Mouse (Mus musculus) hindbrain, embryonic 13.5 days (tissue): ENCODE measurements around the gene Spaca9. TPM values are rescaled to one million over a fixed set of nuclear protein-coding genes. Genes with fewer than 3 reads are reported as not detected.

ENCODE experiments used
- ATAC-seq: fragments of 200-750 bp; cut with Nextera tagmentation; 2 replicates; pipeline ENCODE4 v1.8.0; 2017; ENCODE audit warnings: moderate TSS enrichment; ENCODE audit not compliant: low FRiP score
- H3K27ac ChIP-seq: fragments of 300-500 bp; sonication (generic); 2 replicates; pipeline ENCODE4 v1.5.1; 2015; ENCODE audit warnings: inconsistent platforms, mild to moderate bottlenecking, moderate library complexity
- H3K27me3 ChIP-seq: fragments of 300-500 bp; sonication (generic); 2 replicates; pipeline ENCODE4 v1.6.1; 2015; ENCODE audit warnings: mild to moderate bottlenecking, inconsistent platforms
- H3K36me3 ChIP-seq: fragments of 300-500 bp; sonication (generic); 2 replicates; pipeline ENCODE4 v1.6.1; 2015; ENCODE audit warnings: mild to moderate bottlenecking, inconsistent platforms
- H3K4me1 ChIP-seq: fragments of 300-500 bp; sonication (generic); replicated peaks from 2 replicates; pipeline ENCODE4 v1.6.1; 2015; ENCODE audit warnings: inconsistent platforms
- H3K4me2 ChIP-seq: fragments of 300-500 bp; sonication (generic); 2 replicates; pipeline ENCODE4 v1.6.1; 2015; ENCODE audit warnings: inconsistent platforms, mild to moderate bottlenecking, moderate library complexity
- H3K4me3 ChIP-seq: fragments of 300-500 bp; sonication (generic); 2 replicates; pipeline ENCODE4 v1.5.1; 2015; ENCODE audit warnings: mild to moderate bottlenecking, inconsistent platforms
- H3K9ac ChIP-seq: fragments of 300-500 bp; sonication (generic); 2 replicates; pipeline ENCODE4 v1.6.1; 2015; ENCODE audit warnings: mild to moderate bottlenecking, inconsistent platforms
- H3K9me3 ChIP-seq: fragments of 300-500 bp; sonication (generic); 2 replicates; pipeline ENCODE4 v1.6.1; 2016; ENCODE audit warnings: inconsistent platforms
- WGBS: fragments of 180-500 bp; shearing (Covaris S2); methylation state at CpG from one replicate; pipeline ENCODE4 v1.1.7; 2015; 5-methylcytosine and 5-hydroxymethylcytosine counted together
- polyA plus RNA-seq: library from polyadenylated mRNA; unstranded; fragments of >200 nt; fragmentation: Nextera tagmentation; extraction: Ambion mirVana; gene quantifications from 2 replicates; pipeline ENCODE4 v1.2.1, GENCODE M21; 2015

Gene Spaca9
- 3.8 and 4.0 TPM in 2 replicates for polyA plus RNA-seq

DNA sequence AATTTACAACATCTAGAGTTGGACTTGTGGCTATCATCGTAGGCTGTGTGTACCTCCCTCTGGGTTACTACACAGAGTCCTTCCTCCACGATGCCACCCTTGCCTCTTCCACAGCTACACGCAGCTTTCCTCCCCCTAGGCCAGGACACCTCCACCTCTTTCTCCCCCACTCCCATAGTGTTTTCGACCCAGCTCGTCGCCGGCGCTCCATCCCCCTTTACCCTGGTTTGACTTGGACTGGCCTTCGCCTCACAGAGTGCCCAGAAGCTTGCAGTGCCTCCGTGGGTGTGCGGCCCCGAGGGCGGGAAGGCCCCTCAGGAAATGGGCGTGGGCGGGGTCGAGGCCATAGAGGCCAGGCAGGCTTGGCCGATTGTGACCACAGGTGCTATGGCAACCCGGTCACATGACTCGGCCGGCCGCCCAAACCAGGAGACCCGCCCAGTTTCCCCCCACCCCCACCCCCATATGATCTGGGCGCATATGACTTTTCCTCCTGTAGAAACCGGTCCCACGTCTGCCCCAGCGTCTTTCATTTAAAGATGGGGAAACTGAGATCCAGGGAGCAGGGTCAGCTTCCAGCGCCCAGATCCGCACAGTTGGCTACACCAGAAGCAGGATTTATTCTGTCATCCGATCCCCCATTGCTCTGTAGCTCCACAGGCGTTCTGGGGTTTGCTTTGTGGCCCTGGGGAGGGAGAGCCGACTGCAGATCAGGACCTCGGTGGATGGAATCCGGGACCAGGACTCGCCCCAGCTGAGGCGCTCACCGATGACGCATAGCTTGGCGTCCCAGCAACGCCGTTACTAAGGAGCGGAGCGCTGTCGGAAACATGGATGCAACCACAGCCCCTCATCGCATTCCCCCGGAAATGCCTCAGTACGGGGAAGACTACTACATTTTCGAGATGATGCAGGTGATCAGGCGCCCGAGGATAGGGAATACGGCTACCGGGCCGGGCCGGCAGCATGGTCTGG lies at the start of gene Spaca9, which contains the start of gene Ak8:
Gene Spaca9 (minus strand): TSS at position 367 of the 975 bp plus-strand sequence.
Gene Ak8 (plus strand): TSS at position 804 of the 975 bp plus-strand sequence.
- Histone ChIP-seq H3K27ac (peak within 1 kb of the TSS; percentile 74), H3K36me3 (no peaks in the 10 kb centered on the region), H3K4me3 (peak within 1 kb of the TSS; percentile 65), H3K4me1 (peaks cover 22% of the 10 kb centered on the region), H3K27me3 (peaks cover 23% of the 10 kb centered on the region), H3K9me3 (no peaks in the 10 kb centered on the region), H3K9ac (peak within 1 kb of the TSS; percentile 77), H3K4me2 (peak within 1 kb of the TSS; percentile 93)
- WGBS = 1% methylated on average over 53 of the region's 53 CpGs
- peak; percentile 89 for ATAC-seq

DNA sequence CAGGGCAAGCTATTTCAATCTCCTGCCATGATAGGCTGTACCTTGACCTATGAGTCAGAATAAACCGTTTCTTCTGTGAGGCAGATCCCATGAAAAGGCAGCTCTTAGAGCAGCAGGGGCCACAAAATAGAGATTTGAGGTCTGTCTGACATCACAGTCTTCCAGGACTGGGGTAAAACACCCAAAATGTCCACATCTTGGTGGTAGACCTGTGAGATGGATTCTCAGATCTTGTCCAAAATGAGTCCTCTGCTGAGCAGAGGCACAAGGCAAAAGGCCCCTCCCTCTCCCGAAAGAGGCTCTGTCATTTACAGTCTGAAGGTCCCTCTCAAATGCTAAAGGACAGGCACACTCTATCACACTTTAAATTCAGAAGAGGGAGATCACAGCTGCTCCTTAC lies 48.2 kb upstream of the Spaca9 start:
- Histone ChIP-seq H3K4me1 (peaks cover 37% of the 10 kb centered on the region), H3K9ac (no peak overlapping the region), H3K9me3 (no peaks in the 10 kb centered on the region), H3K4me2 (no peak overlapping the region), H3K4me3 (no peak overlapping the region), H3K36me3 (no peaks in the 10 kb centered on the region), H3K27ac (no peak overlapping the region), H3K27me3 (peaks cover 44% of the 10 kb centered on the region)
- ATAC-seq = no peak
- 84% methylated on average over 2 of the region's 2 CpGs for WGBS

- H3K27me3 ChIP-seq = peaks cover 39% of the 10 kb centered on the region
- no peak overlapping the region for H3K4me2 ChIP-seq
- no peaks in the 10 kb centered on the region for H3K36me3 ChIP-seq
- no peaks in the 10 kb centered on the region for H3K9me3 ChIP-seq
- no peak for ATAC-seq
- no peak overlapping the region for H3K27ac ChIP-seq
- peaks cover 28% of the 10 kb centered on the region for H3K4me1 ChIP-seq
- no peak overlapping the region for H3K9ac ChIP-seq
- WGBS = 80% methylated on average over 15 of the region's 15 CpGs
- no peak overlapping the region for H3K4me3 ChIP-seq
Observed at GRCm38 (mm10) chr2:28746682-28747332, 47.3 kb upstream of the Spaca9 start.

- WGBS = 80% methylated on average over 8 of the region's 8 CpGs
- peaks cover 3% of the 10 kb centered on the region for H3K4me1 ChIP-seq
- 0 out of 2 replicates have a peak overlapping the region, but pooled peaks have one; percentile 19 for H3K9ac ChIP-seq
- H3K36me3 ChIP-seq = no peaks in the 10 kb centered on the region
- ATAC-seq = no peak
- no peak overlapping the region for H3K4me2 ChIP-seq
- H3K4me3 ChIP-seq = no peak overlapping the region
- no peak overlapping the region for H3K27ac ChIP-seq
- no peaks in the 10 kb centered on the region for H3K9me3 ChIP-seq
- H3K27me3 ChIP-seq = peaks cover 34% of the 10 kb centered on the region
Observed at GRCm38 (mm10) chr2:28742701-28743100, 43.2 kb upstream of the Spaca9 start.

GRCm38 (mm10) chr2:28740159-28740558 lies 40.6 kb upstream of the Spaca9 start:
- H3K27me3 ChIP-seq = peaks cover 24% of the 10 kb centered on the region
- no peak overlapping the region for H3K4me3 ChIP-seq
- H3K4me1 ChIP-seq = peaks cover 14% of the 10 kb centered on the region
- no peak overlapping the region for H3K9ac ChIP-seq
- WGBS = 90% methylated on average over 5 of the region's 5 CpGs
- H3K27ac ChIP-seq = no peak overlapping the region
- no peaks in the 10 kb centered on the region for H3K9me3 ChIP-seq
- ATAC-seq = no peak
- H3K4me2 ChIP-seq = no peak overlapping the region
- H3K36me3 ChIP-seq = no peaks in the 10 kb centered on the region

- H3K9me3 ChIP-seq = no peaks in the 10 kb centered on the region
- H3K9ac ChIP-seq = no peak overlapping the region
- peaks cover 14% of the 10 kb centered on the region for H3K4me1 ChIP-seq
- 79% methylated on average over 5 of the region's 5 CpGs for WGBS
- no peaks in the 10 kb centered on the region for H3K36me3 ChIP-seq
- H3K4me3 ChIP-seq = no peak overlapping the region
- peaks cover 21% of the 10 kb centered on the region; the same call in 1 of the 2 replicates for H3K27me3 ChIP-seq
- H3K27ac ChIP-seq = no peak overlapping the region
- no peak for ATAC-seq
- no peak overlapping the region for H3K4me2 ChIP-seq
Observed at GRCm38 (mm10) chr2:28737112-28737511, 37.6 kb upstream of the Spaca9 start.

- Histone ChIP-seq H3K9ac (no peak overlapping the region), H3K9me3 (no peaks in the 10 kb centered on the region), H3K27ac (no peak overlapping the region), H3K4me3 (no peak overlapping the region), H3K27me3 (no peaks in the 10 kb centered on the region), H3K4me1 (peaks cover 17% of the 10 kb centered on the region), H3K4me2 (no peak overlapping the region), H3K36me3 (no peaks in the 10 kb centered on the region)
- ATAC-seq = no peak
Observed at GRCm38 (mm10) chr2:28730676-28731075, 31.1 kb upstream of the Spaca9 start.

- Histone ChIP-seq H3K36me3 (no peaks in the 10 kb centered on the region), H3K4me1 (peaks cover 14% of the 10 kb centered on the region), H3K4me2 (no peak overlapping the region), H3K9me3 (no peaks in the 10 kb centered on the region), H3K9ac (peak overlapping the region; percentile 19; the same call in 1 of the 2 replicates), H3K27ac (peak overlapping the region; percentile 59), H3K4me3 (no peak overlapping the region), H3K27me3 (no peaks in the 10 kb centered on the region)
- ATAC-seq = peak; percentile 54
- WGBS = 13% methylated on average over 16 of the region's 16 CpGs
Observed at GRCm38 (mm10) chr2:28727786-28728404, 28.4 kb upstream of the Spaca9 start.

DNA sequence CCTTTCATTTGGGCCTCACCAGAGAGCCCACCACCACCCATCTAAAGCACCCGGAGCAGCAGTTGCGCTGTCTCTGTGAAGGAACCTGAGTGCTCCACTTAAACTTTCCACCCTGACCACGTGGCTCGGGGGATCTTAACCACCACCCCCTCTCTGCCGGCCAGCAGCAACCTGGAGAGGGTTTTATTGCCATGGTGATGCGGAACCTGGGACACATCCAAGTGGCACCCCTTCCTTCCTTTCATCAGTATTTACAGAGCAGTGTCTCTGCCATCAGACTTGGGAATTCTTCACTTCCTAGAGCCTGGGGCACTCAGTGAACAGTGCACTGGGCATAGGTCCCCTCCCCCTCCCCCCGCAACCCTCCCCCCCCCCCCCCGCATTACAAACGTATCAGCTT lies 24.4 kb upstream of the Spaca9 start:
- Histone ChIP-seq H3K4me1 (peaks cover 19% of the 10 kb centered on the region), H3K36me3 (no peaks in the 10 kb centered on the region), H3K27me3 (peaks cover 2% of the 10 kb centered on the region; the same call in 1 of the 2 replicates), H3K4me3 (no peak overlapping the region), H3K9ac (no peak overlapping the region), H3K9me3 (no peaks in the 10 kb centered on the region), H3K27ac (no peak overlapping the region), H3K4me2 (no peak overlapping the region)
- no peak for ATAC-seq
- 74% methylated on average over 9 of the region's 9 CpGs for WGBS

DNA sequence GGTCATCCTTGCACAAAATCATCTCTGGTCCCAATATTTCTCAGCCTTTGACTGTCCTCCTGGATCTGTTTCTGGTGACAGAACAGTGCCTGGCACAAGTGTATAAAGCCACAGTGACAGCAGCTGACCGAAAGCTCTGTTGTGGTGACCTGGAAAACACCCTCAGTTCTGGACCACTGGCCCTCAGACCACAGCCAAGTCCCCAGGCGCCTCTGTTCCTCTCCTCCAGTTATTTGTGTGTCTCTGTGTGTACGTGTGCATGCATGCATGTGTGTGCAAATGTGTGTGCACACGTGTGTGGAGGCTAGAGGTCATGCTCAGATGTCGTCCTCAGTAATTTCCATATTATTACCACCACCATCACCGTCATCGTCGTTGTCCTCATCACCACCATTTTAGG lies 22.9 kb upstream of the Spaca9 start:
- no peak overlapping the region for H3K27ac ChIP-seq
- H3K27me3 ChIP-seq = peaks cover 3% of the 10 kb centered on the region; the same call in 1 of the 2 replicates
- H3K4me2 ChIP-seq = no peak overlapping the region
- no peaks in the 10 kb centered on the region for H3K9me3 ChIP-seq
- H3K9ac ChIP-seq = no peak overlapping the region
- H3K36me3 ChIP-seq = no peaks in the 10 kb centered on the region
- 90% methylated on average over 8 of the region's 8 CpGs for WGBS
- ATAC-seq = no peak
- H3K4me3 ChIP-seq = no peak overlapping the region
- H3K4me1 ChIP-seq = peaks cover 8% of the 10 kb centered on the region

- ATAC-seq = no peak
- H3K9ac ChIP-seq = no peak overlapping the region
Observed at GRCm38 (mm10) chr2:28713036-28713435, 13.5 kb upstream of the Spaca9 start.

GRCm38 (mm10) chr2:28706787-28707186 lies 7.3 kb upstream of the Spaca9 start:
- H3K9ac ChIP-seq = no peak overlapping the region
- peaks cover 6% of the 10 kb centered on the region; the same call in 1 of the 2 replicates for H3K27me3 ChIP-seq
- no peak for ATAC-seq
- H3K4me3 ChIP-seq = no peak overlapping the region
- no peak overlapping the region for H3K4me2 ChIP-seq
- H3K36me3 ChIP-seq = no peaks in the 10 kb centered on the region
- WGBS = 72% methylated on average over 6 of the region's 6 CpGs
- peaks cover 16% of the 10 kb centered on the region; the same call in 1 of the 2 replicates for H3K4me1 ChIP-seq
- H3K27ac ChIP-seq = no peak overlapping the region
- H3K9me3 ChIP-seq = no peaks in the 10 kb centered on the region

More at GRCm38 (mm10) chr2:28713036-28713435, 13.5 kb upstream of the Spaca9 start:
- Histone ChIP-seq H3K4me3 (no peak overlapping the region), H3K36me3 (no peaks in the 10 kb centered on the region), H3K9me3 (no peaks in the 10 kb centered on the region), H3K27ac (no peak overlapping the region), H3K4me1 (peaks cover 8% of the 10 kb centered on the region; the same call in 1 of the 2 replicates), H3K4me2 (no peak overlapping the region), H3K27me3 (0 out of 2 replicates have a peak, but pooled peaks cover 5% of the 10 kb centered on the region)
- 85% methylated on average over 8 of the region's 8 CpGs for WGBS
